Mouse (Mus musculus) embryonic fibroblast, embryonic 13.5 days (primary cell): ENCODE results near the gene Bnc2. TPM values are rescaled to one million over a fixed set of nuclear protein-coding genes. Genes with fewer than 3 reads are reported as not detected.
A peak's percentile ranks its signal among the peaks of the same experiment; 100 is the strongest.

Experiments used
- H3K27ac ChIP-seq: 2 replicates; pipeline ENCODE4 v1.5.1; 2012; ENCODE audit warnings: low read length, control low read depth, inconsistent platforms; ENCODE audit not compliant: insufficient read depth
- H3K4me1 ChIP-seq: 2 replicates; pipeline ENCODE4 v1.6.1; 2011; ENCODE audit warnings: low read length; ENCODE audit not compliant: control insufficient read depth, insufficient read depth
- H3K4me3 ChIP-seq: 2 replicates; pipeline ENCODE4 v1.5.1; 2011; ENCODE audit warnings: mild to moderate bottlenecking, control low read depth, low read length; ENCODE audit not compliant: insufficient read depth
- CTCF ChIP-seq: IDR thresholded peaks from 2 replicates; pipeline ENCODE4 v1.5.1; 2011; ENCODE audit warnings: mild to moderate bottlenecking, control low read depth, low read length, moderate library complexity, borderline replicate concordance; ENCODE audit not compliant: insufficient read depth
- POLR2A ChIP-seq: IDR thresholded peaks from 2 replicates; pipeline ENCODE4 v1.6.1; 2011; ENCODE audit warnings: low read depth, mild to moderate bottlenecking, control low read depth, low read length, moderate library complexity
- polyA plus RNA-seq: library from polyadenylated mRNA; stranded (reverse); fragments of >200 nt; gene quantifications from 2 replicates; pipeline ENCODE4 v1.2.4, GENCODE M21; 2011; ENCODE audit warnings: low read depth; ENCODE audit not compliant: missing spikeins, insufficient read length

Gene Bnc2
- polyA plus RNA-seq, 1 experiment: 48.4 TPM

- Histone ChIP-seq H3K27ac (no peak overlapping the region), H3K4me1 (peaks cover 4% of the 10 kb centered on the region; the same call in 1 of the 2 replicates), H3K4me3 (no peak overlapping the region)
- no peak for TF ChIP-seq CTCF
These were observed 343.1 kb downstream of the Bnc2 start for GRCm38 (mm10) chr4:84331995-84332394.

- H3K4me3 ChIP-seq: no peak overlapping the region
- no peak overlapping the region for H3K27ac ChIP-seq
- TF ChIP-seq POLR2A (no peak), CTCF (no peak)
- peaks cover 4% of the 10 kb centered on the region; the same call in 1 of the 2 replicates for H3K4me1 ChIP-seq
These were observed 343.6 kb downstream of the Bnc2 start for GRCm38 (mm10) chr4:84331450-84331849.

GRCm38 (mm10) chr4:84330509-84330908 lies 344.6 kb downstream of the Bnc2 start:
- no peak for TF ChIP-seq POLR2A
- TF ChIP-seq CTCF: no peak
- no peak overlapping the region for H3K27ac ChIP-seq

GRCm38 (mm10) chr4:84329651-84330050 lies 345.4 kb downstream of the Bnc2 start:
- Histone ChIP-seq H3K4me1 (peaks cover 4% of the 10 kb centered on the region; the same call in 1 of the 2 replicates), H3K27ac (peak overlapping the region; percentile 41; the same call in 1 of the 2 replicates), H3K4me3 (no peak overlapping the region)
- TF ChIP-seq POLR2A (no peak), CTCF (no peak)

More at GRCm38 (mm10) chr4:84330509-84330908, 344.6 kb downstream of the Bnc2 start:
- peaks cover 4% of the 10 kb centered on the region; the same call in 1 of the 2 replicates for H3K4me1 ChIP-seq
- no peak overlapping the region for H3K4me3 ChIP-seq

GRCm38 (mm10) chr4:84324371-84324770 lies 350.7 kb downstream of the Bnc2 start:
- TF ChIP-seq POLR2A: no peak
- no peak overlapping the region for H3K4me3 ChIP-seq
- no peak overlapping the region for H3K27ac ChIP-seq
- no peaks in the 10 kb centered on the region for H3K4me1 ChIP-seq

- Histone ChIP-seq H3K4me3 (no peak overlapping the region), H3K4me1 (no peaks in the 10 kb centered on the region), H3K27ac (no peak overlapping the region)
- TF ChIP-seq CTCF (no peak), POLR2A (no peak)
These were observed 353.5 kb downstream of the Bnc2 start for GRCm38 (mm10) chr4:84321598-84321997.

GRCm38 (mm10) chr4:84317421-84317820 lies 357.7 kb downstream of the Bnc2 start:
- Histone ChIP-seq H3K27ac (no peak overlapping the region), H3K4me3 (no peak overlapping the region), H3K4me1 (no peaks in the 10 kb centered on the region)
- no peak for TF ChIP-seq CTCF
- TF ChIP-seq POLR2A: no peak

- Histone ChIP-seq H3K27ac (no peak overlapping the region), H3K4me1 (no peaks in the 10 kb centered on the region), H3K4me3 (no peak overlapping the region)
- TF ChIP-seq CTCF (no peak), POLR2A (no peak)
These were observed 363.7 kb downstream of the Bnc2 start for GRCm38 (mm10) chr4:84311371-84311770.

GRCm38 (mm10) chr4:84310851-84311250 lies 364.2 kb downstream of the Bnc2 start:
- no peaks in the 10 kb centered on the region for H3K4me1 ChIP-seq
- H3K4me3 ChIP-seq: no peak overlapping the region
- TF ChIP-seq CTCF (no peak), POLR2A (no peak)
- H3K27ac ChIP-seq: no peak overlapping the region

- H3K4me1 ChIP-seq: no peaks in the 10 kb centered on the region
- no peak overlapping the region for H3K4me3 ChIP-seq
- TF ChIP-seq CTCF: no peak
- TF ChIP-seq POLR2A: no peak
- no peak overlapping the region for H3K27ac ChIP-seq
These were observed 366.7 kb downstream of the Bnc2 start for GRCm38 (mm10) chr4:84308226-84308862.
